Mouse (Mus musculus) lung, postnatal 0 days (tissue): ENCODE data around the gene Terf2. TPM values are rescaled to one million over a fixed set of nuclear protein-coding genes. Genes with fewer than 3 reads are reported as not detected.
"Not testable (repeated sequence)": the region's sequence is repeated elsewhere in the genome, so short reads cannot be mapped to it uniquely, and the experiment has no call there.

ENCODE experiments used
- ATAC-seq: fragments of 200-750 bp; cut with Nextera tagmentation; 2 replicates; pipeline ENCODE4 v1.8.0; 2017; ENCODE audit warnings: moderate library complexity
- DNase-seq: peaks from one replicate; pipeline ENCODE4 v3.0.0-alpha.2; 2016; ENCODE audit warnings: low spot score
- H3K27ac ChIP-seq: fragments of 300-500 bp; sonication (generic); 2 replicates; pipeline ENCODE4 v1.5.1; 2014; ENCODE audit warnings: antibody characterized with exemption, mild to moderate bottlenecking, low read length, mixed read lengths
- H3K27me3 ChIP-seq: fragments of 300-500 bp; sonication (generic); replicated peaks from 2 replicates; pipeline ENCODE4 v1.6.1; 2014; ENCODE audit warnings: low read length, mixed read lengths; ENCODE audit not compliant: insufficient read depth
- H3K36me3 ChIP-seq: fragments of 300-500 bp; sonication (generic); 2 replicates; pipeline ENCODE4 v1.6.1; 2014; ENCODE audit warnings: low read length, mixed read lengths; ENCODE audit not compliant: insufficient read depth
- H3K4me1 ChIP-seq: fragments of 300-500 bp; sonication (generic); 2 replicates; pipeline ENCODE4 v1.6.1; 2014; ENCODE audit warnings: antibody characterized with exemption, low read depth, low read length, mixed read lengths; ENCODE audit not compliant: insufficient read depth
- H3K4me2 ChIP-seq: fragments of 300-500 bp; sonication (generic); replicated peaks from 2 replicates; pipeline ENCODE4 v1.6.1; 2014; ENCODE audit warnings: low read depth, mild to moderate bottlenecking, low read length, moderate library complexity, mixed read lengths
- H3K4me3 ChIP-seq: fragments of 300-500 bp; sonication (generic); 2 replicates; pipeline ENCODE4 v1.5.1; 2014; ENCODE audit warnings: low read depth, low read length
- H3K9ac ChIP-seq: fragments of 300-500 bp; sonication (generic); replicated peaks from 2 replicates; pipeline ENCODE4 v1.6.1; 2014; ENCODE audit warnings: low read depth, mild to moderate bottlenecking
- H3K9me3 ChIP-seq: fragments of 300-500 bp; sonication (generic); 2 replicates; pipeline ENCODE4 v1.6.1; 2016; ENCODE audit warnings: low read length, mixed read lengths
- CTCF ChIP-seq: IDR thresholded peaks from 2 replicates; pipeline ENCODE4 v1.5.1; 2016; ENCODE audit warnings: antibody characterized with exemption, mild to moderate bottlenecking
- EP300 ChIP-seq: IDR thresholded peaks from 2 replicates; pipeline ENCODE4 v1.6.1; 2016; ENCODE audit warnings: antibody characterized with exemption, mild to moderate bottlenecking, control low read depth
- WGBS: fragments of 180-500 bp; shearing (Covaris S2); extraction: QIAGEN DNeasy Blood & Tissue Kit; methylation state at CpG from one replicate; pipeline ENCODE4 v1.1.7; 2014; 5-methylcytosine and 5-hydroxymethylcytosine counted together
- polyA plus RNA-seq: library from polyadenylated mRNA; unstranded; fragments of >200 nt; fragmentation: Nextera tagmentation; extraction: Ambion mirVana; gene quantifications from 2 replicates; pipeline ENCODE4 v1.2.1, GENCODE M21; 2015

Terf2 gene
- polyA plus RNA-seq, 1 experiment from 2014 or later = 13.2 TPM

- H3K27ac ChIP-seq = no peak overlapping the region
- no peaks in the 10 kb centered on the region for H3K27me3 ChIP-seq
- TF ChIP-seq EP300 (no peak), CTCF (no peak)
- no peaks in the 10 kb centered on the region for H3K9me3 ChIP-seq
- WGBS = 69% methylated on average over 9 of the region's 9 CpGs
- DNase-seq = no peak
- H3K36me3 ChIP-seq = no peaks in the 10 kb centered on the region
- no peak overlapping the region for H3K9ac ChIP-seq
- H3K4me1 ChIP-seq = no peaks in the 10 kb centered on the region; the same call in 1 of the 2 replicates
- ATAC-seq = no peak
- no peak overlapping the region for H3K4me3 ChIP-seq
- H3K4me2 ChIP-seq = no peak overlapping the region
These were observed 14.4 kb upstream of the Terf2 start for GRCm38 (mm10) chr8:107110629-107111330.

GRCm38 (mm10) chr8:107109816-107110435 is 13.6 kb upstream of the Terf2 start:
- TF ChIP-seq EP300 (no peak), CTCF (0 out of 2 replicates have a peak, but pooled peaks have one; percentile 16)

GRCm38 (mm10) chr8:107108978-107109720 is 12.8 kb upstream of the Terf2 start:
- peak overlapping the region; percentile 36 for H3K4me2 ChIP-seq
- no peak overlapping the region for H3K9ac ChIP-seq
- TF ChIP-seq EP300 (no peak), CTCF (peak; percentile 14; the same call in 1 of the 2 replicates)
- WGBS = 40% methylated on average over 23 of the region's 23 CpGs
- peak; percentile 40 for DNase-seq
- no peaks in the 10 kb centered on the region for H3K27me3 ChIP-seq
- no peaks in the 10 kb centered on the region for H3K4me1 ChIP-seq
- no peak overlapping the region for H3K4me3 ChIP-seq
- H3K9me3 ChIP-seq = no peaks in the 10 kb centered on the region
- no peaks in the 10 kb centered on the region for H3K36me3 ChIP-seq
- no peak overlapping the region for H3K27ac ChIP-seq
- peak; percentile 77 for ATAC-seq

More at GRCm38 (mm10) chr8:107109816-107110435, 13.6 kb upstream of the Terf2 start:
- H3K9ac ChIP-seq = no peak overlapping the region
- H3K27me3 ChIP-seq = no peaks in the 10 kb centered on the region
- 79% methylated on average over 5 of the region's 5 CpGs for WGBS
- ATAC-seq (no peak), DNase-seq (no peak)
- no peaks in the 10 kb centered on the region for H3K9me3 ChIP-seq
- no peak overlapping the region for H3K27ac ChIP-seq
- no peaks in the 10 kb centered on the region for H3K36me3 ChIP-seq
- H3K4me1 ChIP-seq = no peaks in the 10 kb centered on the region; the same call in 1 of the 2 replicates
- H3K4me2 ChIP-seq = no peak overlapping the region
- no peak overlapping the region for H3K4me3 ChIP-seq

GRCm38 (mm10) chr8:107108089-107108488 is 11.7 kb upstream of the Terf2 start:
- H3K9ac ChIP-seq, H3K4me3 ChIP-seq, H3K36me3 ChIP-seq, H3K9me3 ChIP-seq, H3K27me3 ChIP-seq, DNase-seq, H3K27ac ChIP-seq, ATAC-seq, H3K4me2 ChIP-seq, H3K4me1 ChIP-seq: not testable (repeated sequence)
- 93% methylated on average over 5 of the region's 5 CpGs for WGBS

GRCm38 (mm10) chr8:107104547-107104946 is 8.2 kb upstream of the Terf2 start:
- no peak overlapping the region for H3K9ac ChIP-seq
- H3K27ac ChIP-seq = no peak overlapping the region
- no peak overlapping the region for H3K4me2 ChIP-seq
- no peaks in the 10 kb centered on the region for H3K27me3 ChIP-seq
- H3K4me3 ChIP-seq = no peak overlapping the region
- TF ChIP-seq EP300 = no peak
- TF ChIP-seq CTCF = peak; percentile 92
- no peaks in the 10 kb centered on the region for H3K36me3 ChIP-seq
- WGBS = 10% methylated on average over 4 of the region's 4 CpGs
- no peaks in the 10 kb centered on the region for H3K4me1 ChIP-seq
- H3K9me3 ChIP-seq = no peaks in the 10 kb centered on the region
- peak; percentile 67 for ATAC-seq
- DNase-seq = peak; percentile 83

- Histone ChIP-seq H3K4me2 (no peak overlapping the region), H3K36me3 (no peaks in the 10 kb centered on the region), H3K4me3 (no peak overlapping the region), H3K4me1 (peaks cover 4% of the 10 kb centered on the region; the same call in 1 of the 2 replicates), H3K27me3 (no peaks in the 10 kb centered on the region), H3K9ac (no peak overlapping the region), H3K9me3 (no peaks in the 10 kb centered on the region), H3K27ac (no peak overlapping the region)
- no peak for ATAC-seq
- TF ChIP-seq EP300 (no peak), CTCF (no peak)
- WGBS = 69% methylated on average over 2 of the region's 2 CpGs
- DNase-seq = peak; percentile 56
These were observed 4.3 kb upstream of the Terf2 start for GRCm38 (mm10) chr8:107100635-107101034.
